Mouse (Mus musculus) ES-E14 (cell line): Measurements from ENCODE around the gene Nrarp. TPM values are rescaled to one million over a fixed set of nuclear protein-coding genes. Genes with fewer than 3 reads are reported as not detected.

Source experiments
- DNase-seq: peaks from one replicate; pipeline ENCODE4 v3.0.0-alpha.2; 2013; ENCODE audit warnings: low read depth, low spot score
- H3K27ac ChIP-seq: 2 replicates; pipeline ENCODE4 v1.5.1; 2012; ENCODE audit warnings: low read depth, mild to moderate bottlenecking, low read length, moderate library complexity, mixed read lengths; ENCODE audit not compliant: poor library complexity, insufficient read depth, severe bottlenecking
- H3K36me3 ChIP-seq: 2 replicates; pipeline ENCODE4 v1.6.1; 2012; ENCODE audit warnings: mild to moderate bottlenecking, low read length, moderate library complexity, mixed read lengths; ENCODE audit not compliant: control insufficient read depth, poor library complexity, insufficient read depth, severe bottlenecking
- H3K4me1 ChIP-seq, 2 experiments: fragments of 150-350 bp in 1 of 2; sonication (generic) in 1 of 2; 2 replicates each; pipeline ENCODE4 v1.6.1; 2012; ENCODE audit warnings: low read length in 2 of 2, mild to moderate bottlenecking in 1 of 2, mixed read lengths in 1 of 2; ENCODE audit not compliant: control insufficient read depth in 2 of 2, insufficient read depth in 2 of 2, poor library complexity in 1 of 2
- H3K4me3 ChIP-seq, 2 experiments: fragments of 150-350 bp in 1 of 2; sonication (generic) in 1 of 2; 2 replicates each; pipeline ENCODE4 v1.5.1; 2012; ENCODE audit warnings: low read length in 2 of 2, low read depth in 1 of 2, mild to moderate bottlenecking in 1 of 2, mixed read lengths in 1 of 2; ENCODE audit not compliant: insufficient read depth in 1 of 2, poor library complexity in 1 of 2, severe bottlenecking in 1 of 2
- H3K9ac ChIP-seq: 2 replicates; pipeline ENCODE4 v1.6.1; 2012; ENCODE audit warnings: low read depth, mild to moderate bottlenecking, low read length, mixed read lengths; ENCODE audit not compliant: poor library complexity, insufficient read depth, severe bottlenecking
- H3K9me3 ChIP-seq: fragments of 150-350 bp; sonication (generic); 2 replicates; pipeline ENCODE4 v1.6.1; 2012; ENCODE audit warnings: low read depth, mild to moderate bottlenecking, low read length; ENCODE audit not compliant: control insufficient read depth, insufficient read depth
- CHD2 ChIP-seq: IDR thresholded peaks from 2 replicates; pipeline ENCODE4 v1.6.1; 2014; ENCODE audit warnings: mild to moderate bottlenecking, low read depth, low read length, inconsistent platforms
- HCFC1 ChIP-seq: IDR thresholded peaks from 2 replicates; pipeline ENCODE4 v1.6.1; 2012; ENCODE audit warnings: low read length, inconsistent platforms, borderline replicate concordance; ENCODE audit not compliant: insufficient read depth
- MAFK ChIP-seq: IDR thresholded peaks from 2 replicates; pipeline ENCODE4 v1.6.1; 2014; ENCODE audit warnings: mild to moderate bottlenecking, low read depth, low read length, inconsistent platforms; ENCODE audit not compliant: insufficient read depth
- ZC3H11A ChIP-seq: IDR thresholded peaks from 2 replicates; pipeline ENCODE4 v1.6.1; 2012; ENCODE audit warnings: low read depth, mild to moderate bottlenecking, inconsistent platforms, low read length, borderline replicate concordance
- ZNF384 ChIP-seq: IDR thresholded peaks from 2 replicates; pipeline ENCODE4 v1.6.1; 2012; ENCODE audit warnings: low read depth, low read length, inconsistent platforms
- in situ Hi-C, 2 experiments: fragments of 600-800 bp; cut with MboI; formaldehyde crosslinking; loops; one replicate each; pipeline ENCODE4 v1.15.1; 2025; ENCODE audit warnings: low sequenced_read_pairs in 2 of 2, inconsistent platforms in 1 of 2; ENCODE audit not compliant: unreplicated experiment in 2 of 2
- total RNA-seq: library from RNA; depleted of rRNA; stranded (reverse); fragments of 300-350 nt; gene quantifications from 2 replicates; pipeline ENCODE4 v1.2.3, GENCODE M21; 2012

Gene Nrarp
- total RNA-seq, 1 experiment = 1.9 TPM

- no peak overlapping the region for H3K27ac ChIP-seq
- in situ Hi-C loops = no loop called here
- peaks cover 3% of the 10 kb centered on the region; the same call in 1 of the 2 replicates for H3K36me3 ChIP-seq
- TF ChIP-seq MAFK (no peak), CHD2 (no peak), ZC3H11A (peak; percentile 82; the same call in 1 of the 2 replicates), ZNF384 (no peak), HCFC1 (no peak)
- H3K9me3 ChIP-seq = no peaks in the 10 kb centered on the region
- H3K4me3 ChIP-seq = peak overlapping the region; percentile 9 to 35; a peak in 3 of 4 replicates
- H3K9ac ChIP-seq = peak overlapping the region; percentile 12; the same call in 1 of the 2 replicates
- peak; percentile 96 for DNase-seq
- peaks cover 2 to 22% of the 10 kb centered on the region in 2 experiments; a peak in 2 of 4 replicates for H3K4me1 ChIP-seq
Observed at GRCm38 (mm10) chr2:25193330-25193770, 12.8 kb downstream of the Nrarp start.

- H3K9ac ChIP-seq = peak overlapping the region; percentile 12; the same call in 1 of the 2 replicates
- DNase-seq = no peak
Observed at GRCm38 (mm10) chr2:25194006-25194405, 13.4 kb downstream of the Nrarp start.

GRCm38 (mm10) chr2:25194486-25195171 is 14.1 kb downstream of the Nrarp start:
- Histone ChIP-seq H3K36me3 (peaks cover 4% of the 10 kb centered on the region; the same call in 1 of the 2 replicates), H3K4me1 (peaks cover 2 to 22% of the 10 kb centered on the region in 2 experiments; a peak in 2 of 4 replicates), H3K27ac (no peak overlapping the region), H3K9me3 (no peaks in the 10 kb centered on the region), H3K4me3 (peak overlapping the region; percentile 66 to 67), H3K9ac (peak overlapping the region; percentile 72; the same call in 1 of the 2 replicates)
- no peak for TF ChIP-seq MAFK
- in situ Hi-C loops = no loop called here
- DNase-seq = no peak

More at GRCm38 (mm10) chr2:25194006-25194405, 13.4 kb downstream of the Nrarp start:
- H3K4me1 ChIP-seq = peaks cover 2 to 22% of the 10 kb centered on the region in 2 experiments; a peak in 2 of 4 replicates
- in situ Hi-C loops = no loop called here
- H3K27ac ChIP-seq = no peak overlapping the region
- no peaks in the 10 kb centered on the region for H3K9me3 ChIP-seq
- TF ChIP-seq HCFC1 (no peak), ZNF384 (no peak), ZC3H11A (no peak), CHD2 (no peak), MAFK (no peak)
- no peak overlapping the region for H3K4me3 ChIP-seq
- peaks cover 3% of the 10 kb centered on the region; the same call in 1 of the 2 replicates for H3K36me3 ChIP-seq

GRCm38 (mm10) chr2:25195211-25196156 is 14.9 kb downstream of the Nrarp start:
- DNase-seq = no peak
- H3K4me1 ChIP-seq = peaks cover 2 to 22% of the 10 kb centered on the region in 2 experiments; a peak in 2 of 4 replicates
- H3K27ac ChIP-seq = peak overlapping the region; percentile 45; the same call in 1 of the 2 replicates
- TF ChIP-seq MAFK (no peak), HCFC1 (no peak), ZC3H11A (no peak), CHD2 (no peak), ZNF384 (no peak)
- H3K36me3 ChIP-seq = peaks cover 13% of the 10 kb centered on the region
- peak overlapping the region; percentile 72 for H3K9ac ChIP-seq
- no peaks in the 10 kb centered on the region for H3K9me3 ChIP-seq
- in situ Hi-C loops = no loop called here
- H3K4me3 ChIP-seq = peak overlapping the region; percentile 66 to 67
